Mouse (Mus musculus): Measurements from ENCODE around the gene Ugt2a1. TPM values are rescaled to one million over a fixed set of nuclear protein-coding genes. Genes with fewer than 3 reads are reported as not detected.
"Not testable (repeated sequence)": the region's sequence is repeated elsewhere in the genome, so short reads cannot be mapped to it uniquely, and the experiment has no call there.

The Ugt2a1 gene
- polyA plus RNA-seq, 1 experiment from 2014 or later = not detected

DNA sequence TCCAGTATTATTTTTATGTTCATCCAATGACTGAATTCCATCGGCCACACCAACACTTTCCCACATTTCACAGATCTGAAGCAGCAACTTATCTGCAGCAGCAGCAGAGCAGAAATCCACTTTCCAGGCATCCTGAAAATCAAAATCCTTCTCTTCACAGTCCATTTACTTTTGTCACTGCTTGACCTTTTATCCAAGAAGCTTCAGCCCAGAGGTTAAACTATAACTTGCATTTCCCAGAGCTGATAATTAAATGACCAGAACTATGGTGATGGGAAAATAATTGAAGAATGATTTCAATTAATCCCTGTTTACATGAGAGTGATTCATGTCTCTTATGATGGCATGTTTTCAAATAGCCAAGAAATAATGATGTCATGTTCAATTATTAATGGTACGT, 66.6 kb downstream of the Ugt2a1 start, which contains the start of gene Ugt2b38:
TSS of gene Ugt2b38 (minus strand) at position 163 of the 400 bp plus-strand sequence.
- H3K27me3 ChIP-seq (replicated peaks; ENCODE audit: control insufficient read depth, insufficient read depth, low read length); H3K9ac ChIP-seq (ENCODE audit: low read length); H3K4me2 ChIP-seq (ENCODE audit: low read length); H3K4me3 ChIP-seq (ENCODE audit: low read depth, low read length); ATAC-seq (replicated peaks; ENCODE audit: low FRiP score, low TSS enrichment, low read depth); H3K36me3 ChIP-seq (ENCODE audit: control insufficient read depth, insufficient read depth, low read length); H3K9me3 ChIP-seq (ENCODE audit: control insufficient read depth, low read length); DNase-seq (ENCODE audit: low spot score); H3K4me1 ChIP-seq (replicated peaks; ENCODE audit: control insufficient read depth, insufficient read depth, low read length); H3K27ac ChIP-seq (ENCODE audit: low read depth): not testable (repeated sequence)
- 98% methylated on average over 1 of the region's 2 CpGs for WGBS

Other genes starting within 250 kb of the Ugt2a1 start
- not detected in 2 replicates for gene Ugt2b37, start 236.1 kb downstream of the Ugt2a1 start, polyA plus RNA-seq (2014; fragmentation: Nextera tagmentation; extraction: Ambion mirVana)
- 0.60 and 1.1 TPM in 2 replicates for gene Ugt2a3, start 153.7 kb downstream of the Ugt2a1 start, polyA plus RNA-seq (2014; fragmentation: Nextera tagmentation; extraction: Ambion mirVana)
- not detected in 2 replicates for gene Ugt2b38, start 66.7 kb downstream of the Ugt2a1 start, polyA plus RNA-seq (2014; fragmentation: Nextera tagmentation; extraction: Ambion mirVana)
- gene Ugt2a2, start 8.6 kb downstream of the Ugt2a1 start, polyA plus RNA-seq (2014; fragmentation: Nextera tagmentation; extraction: Ambion mirVana) = not detected in 2 replicates
- not detected in 2 replicates for gene Gm43638, start 4.1 kb downstream of the Ugt2a1 start, polyA plus RNA-seq (2014; fragmentation: Nextera tagmentation; extraction: Ambion mirVana)
- gene Sult1b1, start 47.3 kb upstream of the Ugt2a1 start, polyA plus RNA-seq (2014; fragmentation: Nextera tagmentation; extraction: Ambion mirVana) = 1.6 and 4.5 TPM in 2 replicates
- 17.2 and 20.1 TPM in 2 replicates for gene Sult1d1, start 78.2 kb upstream of the Ugt2a1 start, polyA plus RNA-seq (2014; fragmentation: Nextera tagmentation; extraction: Ambion mirVana)
- not detected in 2 replicates for gene Sult1e1, start 100.7 kb upstream of the Ugt2a1 start, polyA plus RNA-seq (2014; fragmentation: Nextera tagmentation; extraction: Ambion mirVana)
- not detected in 2 replicates for gene Csn1s1, start 175.3 kb upstream of the Ugt2a1 start, polyA plus RNA-seq (2014; fragmentation: Nextera tagmentation; extraction: Ambion mirVana)
- not detected in 2 replicates for gene Csn2, start 208.8 kb upstream of the Ugt2a1 start, polyA plus RNA-seq (2014; fragmentation: Nextera tagmentation; extraction: Ambion mirVana)